Mouse (Mus musculus) gastrocnemius, postnatal 4 days (tissue): ENCODE measurements at regions not wholly inside any gene's neighbourhood (a gene's known extent, or its start where the extent isn't known, plus 50 kb on each side); places are given as distances from the start of the nearest gene placed in this dataset.

Experiments used
- DNase-seq, 2 experiments: peaks; one replicate each; pipeline ENCODE4 v3.0.0; 2021 to 2022; ENCODE audit warnings: low spot score in 2 of 2, mixed read lengths in 2 of 2

DNA sequence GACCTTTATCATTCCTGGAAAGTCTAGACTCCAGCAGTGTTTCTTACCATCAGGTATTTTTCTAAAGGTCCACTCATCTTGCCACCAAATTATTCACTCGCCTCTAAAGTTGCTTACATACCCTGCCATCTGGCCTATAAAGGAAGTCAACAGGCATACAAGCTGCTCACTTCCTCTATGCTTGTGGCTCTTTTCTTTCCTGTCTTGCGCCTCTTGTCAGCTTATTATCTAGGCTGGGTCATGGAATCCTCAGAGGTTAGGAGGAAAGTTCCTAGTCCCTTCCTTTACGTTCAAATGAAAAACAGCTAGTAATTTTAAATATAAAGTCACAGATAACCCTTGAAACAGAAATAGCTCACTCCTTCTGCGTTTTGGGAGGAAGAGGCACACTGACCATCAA is 97.9 kb downstream of the Lipi start:
- DNase-seq: no peak

DNA sequence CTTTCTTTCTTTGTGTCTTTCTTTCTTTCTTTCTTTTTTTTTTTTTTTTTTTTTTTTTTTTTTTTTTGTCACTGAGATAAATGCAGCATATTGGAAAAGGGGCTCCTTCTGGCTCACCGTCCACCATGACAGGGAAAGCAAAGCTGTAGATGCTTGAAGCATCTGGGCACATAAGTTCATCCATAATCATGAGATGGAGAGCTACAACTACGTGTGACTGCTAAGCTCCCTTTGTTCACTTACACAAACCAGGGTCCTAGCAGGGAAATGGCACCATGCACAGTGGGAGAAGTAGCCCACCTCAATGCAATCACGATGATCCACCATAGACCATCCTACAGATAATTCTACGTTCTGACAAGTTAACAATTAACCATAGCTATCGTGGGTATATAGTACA is 102.0 kb downstream of the Lipi start:
- DNase-seq: no peak

DNA sequence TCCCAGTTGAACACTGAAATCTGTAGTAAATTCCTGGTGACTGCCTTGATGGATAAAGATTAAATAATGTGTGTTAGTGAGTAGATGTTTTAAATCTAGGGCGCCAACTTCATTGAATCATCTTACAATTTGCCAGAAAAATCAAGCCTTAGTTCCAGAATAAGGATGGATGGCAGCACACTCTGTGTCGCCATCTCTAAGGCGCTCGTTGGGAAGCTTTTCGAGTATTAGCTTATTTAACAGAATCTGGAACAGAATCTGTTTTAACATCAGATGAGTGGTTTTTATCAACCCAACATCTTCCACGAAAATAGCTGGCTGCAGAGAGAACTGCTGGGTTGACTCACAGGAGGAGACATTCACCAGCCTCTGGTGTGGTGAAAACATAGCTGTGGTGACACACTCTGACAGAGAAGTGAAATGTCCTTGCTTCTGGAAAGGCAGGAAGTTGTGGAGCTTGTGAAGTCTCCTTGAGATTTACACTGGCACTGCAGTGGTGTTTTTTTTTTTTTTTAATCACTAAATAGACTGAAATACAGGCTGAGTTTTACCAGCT is 120.4 kb downstream of the Lipi start:
- no peak for DNase-seq

DNA sequence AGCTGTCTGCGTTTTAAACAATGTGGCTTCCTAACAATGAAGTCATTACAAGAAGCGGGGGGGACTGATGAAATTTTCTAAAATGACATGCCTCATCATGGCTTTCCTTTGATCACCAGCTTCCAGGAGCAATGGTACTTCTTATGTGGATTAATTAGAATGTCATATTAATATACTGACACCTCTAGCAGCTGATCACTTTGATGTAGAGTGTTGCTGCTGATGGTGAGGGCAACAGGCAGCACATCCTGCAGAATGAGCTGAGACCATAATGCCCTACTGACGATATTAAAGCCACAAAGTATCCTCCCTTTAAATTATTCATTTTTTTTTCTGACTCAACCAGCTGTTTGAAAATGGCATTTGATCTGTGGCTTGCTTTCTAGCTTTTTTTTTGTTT is 123.7 kb downstream of the Lipi start:
- no peak for DNase-seq

DNA sequence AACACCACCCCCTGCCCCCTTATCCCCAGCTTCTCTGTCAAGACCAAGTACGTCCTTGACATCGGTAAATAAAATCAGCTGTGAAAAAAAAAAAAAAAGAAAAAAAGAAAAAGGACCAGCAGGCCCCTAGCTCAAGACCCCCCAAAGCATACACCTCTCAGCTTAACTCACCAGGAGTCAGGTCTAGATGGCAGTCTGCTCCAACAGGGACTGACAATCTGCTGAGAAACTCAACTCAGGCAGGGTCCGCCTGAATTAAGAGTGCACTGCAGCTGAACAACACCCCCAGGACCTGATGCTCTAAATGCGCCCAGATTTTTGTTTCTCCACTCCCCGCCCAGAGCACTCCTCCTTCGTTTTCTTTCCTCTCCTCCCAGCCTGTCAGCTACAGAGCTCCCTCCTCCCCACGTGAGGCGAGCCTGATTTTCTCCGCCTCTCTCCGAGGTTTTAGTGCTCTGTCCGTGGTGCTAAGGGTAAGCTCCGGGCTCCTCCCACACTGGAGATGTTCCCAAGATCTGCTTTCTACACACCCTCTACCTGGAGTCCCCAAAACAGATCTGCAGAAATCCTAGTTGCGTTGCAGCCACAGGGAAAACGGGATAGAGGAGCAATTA is 138.9 kb downstream of the Lipi start:
- DNase-seq: peak in 1 of 2 experiments; percentile 7

DNA sequence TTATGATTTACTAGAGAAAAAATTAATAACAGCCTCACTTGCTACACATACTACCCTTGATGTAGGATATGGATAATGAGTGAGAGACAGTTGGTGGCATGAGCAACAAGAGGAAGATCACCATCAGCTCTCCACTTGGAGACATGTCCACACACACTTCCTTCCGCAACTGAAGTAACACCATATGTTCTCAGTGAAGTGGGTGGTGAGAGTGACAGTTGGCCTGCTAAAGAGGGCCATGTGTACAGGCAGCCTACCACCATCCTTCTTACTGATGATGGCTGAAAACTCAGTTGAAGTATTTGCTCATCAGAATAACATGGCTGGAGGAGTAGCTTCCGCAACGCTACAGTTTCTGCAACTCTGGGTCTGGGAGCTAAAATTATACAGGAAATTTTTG is 146.6 kb downstream of the Lipi start:
- DNase-seq: no peak

DNA sequence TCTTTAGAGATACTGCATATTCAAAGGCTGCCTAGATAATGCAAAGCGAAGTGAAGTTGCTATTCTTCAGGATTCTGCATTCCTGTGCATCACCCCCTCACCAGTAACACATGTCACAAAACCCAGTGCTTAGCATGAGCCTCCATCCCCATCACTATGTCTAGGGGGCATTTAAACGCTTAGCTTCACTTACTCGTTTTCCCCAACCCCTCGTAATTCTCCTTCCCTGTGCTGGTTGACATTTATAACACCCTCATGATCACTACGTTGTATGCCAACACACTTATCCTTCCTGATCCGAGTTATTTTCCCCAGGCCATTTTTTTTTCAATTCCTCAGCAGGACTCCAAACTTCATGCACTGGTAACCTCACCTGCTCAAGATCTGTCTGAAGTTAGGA is 152.6 kb downstream of the Lipi start:
- no peak for DNase-seq

DNA sequence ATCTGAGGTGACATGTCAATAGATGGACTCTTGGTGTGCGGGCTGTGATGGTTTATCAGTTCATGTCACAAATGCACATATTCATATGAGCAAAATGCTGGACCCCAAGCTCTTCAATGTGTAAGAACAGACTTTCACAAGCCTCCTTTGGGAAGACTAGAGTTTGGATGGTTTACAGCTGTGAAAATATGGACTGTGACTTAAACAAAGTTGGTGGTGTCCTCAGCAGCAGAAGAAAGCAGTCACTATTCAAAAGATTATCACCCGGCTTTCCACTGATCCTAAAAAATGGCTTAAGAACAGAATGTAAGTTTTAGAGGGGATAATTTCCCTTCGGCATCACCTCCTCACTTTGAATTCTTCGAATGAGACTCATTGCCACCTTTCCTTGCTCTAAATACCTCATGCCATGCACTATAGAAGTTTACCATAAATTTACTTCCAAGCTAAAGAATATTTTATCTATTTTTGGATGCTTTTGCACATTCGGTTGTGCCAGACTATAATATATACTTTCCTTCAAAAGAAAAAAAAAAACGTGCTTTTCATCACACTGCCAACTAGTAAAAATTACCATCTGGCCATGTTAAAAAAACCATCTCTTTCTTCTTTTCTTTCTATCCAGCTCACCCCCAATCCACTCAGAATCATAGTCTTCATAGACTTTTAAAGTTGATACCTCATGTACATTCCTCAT is 201.2 kb downstream of the Lipi start:
- no peak for DNase-seq

DNA sequence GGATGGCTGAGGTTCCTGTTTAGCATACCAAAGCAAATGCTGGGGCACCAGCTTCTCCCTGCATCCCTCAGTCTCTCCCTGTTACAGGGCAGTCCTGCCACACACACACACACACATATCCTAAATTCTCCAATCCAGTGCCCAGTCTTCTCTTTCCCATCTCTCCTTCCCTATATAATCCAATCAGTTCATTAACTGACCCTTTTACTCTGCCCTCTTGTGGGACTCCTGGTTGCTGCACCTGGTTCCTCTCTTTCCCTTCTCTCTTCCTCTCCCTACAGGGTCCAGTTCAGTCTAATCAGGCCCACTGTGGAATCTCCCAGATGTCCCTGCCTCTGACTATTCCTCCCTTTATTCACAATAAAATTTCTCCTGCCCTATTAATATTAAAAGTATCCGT is 204.7 kb downstream of the Lipi start:
- no peak for DNase-seq

DNA sequence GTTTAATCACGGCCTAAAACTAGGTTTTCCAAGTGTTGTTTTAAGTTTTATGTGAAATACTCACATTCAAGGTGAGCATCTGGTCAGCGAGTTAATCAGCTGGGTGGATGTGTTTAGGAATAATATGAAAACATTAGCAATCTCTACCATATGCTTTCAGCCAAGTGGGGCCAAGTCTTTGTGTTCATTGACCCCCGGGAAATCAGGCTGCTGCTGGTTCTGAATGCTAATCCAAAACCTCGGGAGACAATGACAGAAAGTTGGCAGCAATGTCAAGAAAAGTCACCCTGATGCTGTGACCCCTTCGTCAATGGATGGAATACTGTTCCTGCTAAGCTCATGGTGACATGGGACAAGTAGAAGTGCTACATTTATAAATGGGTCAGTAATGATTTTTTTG is 216.2 kb downstream of the Lipi start:
- no peak for DNase-seq

DNA sequence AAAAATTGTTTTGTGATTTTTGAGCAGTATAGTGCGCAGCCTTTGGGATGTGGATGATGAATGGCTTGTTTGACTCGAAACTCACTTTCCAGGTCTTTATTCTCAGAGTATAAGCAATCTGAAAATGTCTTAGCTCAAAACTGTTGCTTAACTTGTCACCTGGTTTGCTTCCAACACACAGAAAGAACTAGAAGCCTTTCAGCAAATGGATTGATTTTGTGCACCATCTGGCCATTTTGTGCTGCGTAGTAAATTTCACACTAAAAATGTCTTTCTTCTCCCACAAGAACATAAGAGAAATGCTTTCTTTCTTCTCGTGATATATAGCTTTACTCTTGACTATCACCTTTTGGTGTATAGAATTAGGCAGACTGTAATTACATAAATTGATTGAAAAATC is 219.1 kb downstream of the Lipi start:
- no peak for DNase-seq

DNA sequence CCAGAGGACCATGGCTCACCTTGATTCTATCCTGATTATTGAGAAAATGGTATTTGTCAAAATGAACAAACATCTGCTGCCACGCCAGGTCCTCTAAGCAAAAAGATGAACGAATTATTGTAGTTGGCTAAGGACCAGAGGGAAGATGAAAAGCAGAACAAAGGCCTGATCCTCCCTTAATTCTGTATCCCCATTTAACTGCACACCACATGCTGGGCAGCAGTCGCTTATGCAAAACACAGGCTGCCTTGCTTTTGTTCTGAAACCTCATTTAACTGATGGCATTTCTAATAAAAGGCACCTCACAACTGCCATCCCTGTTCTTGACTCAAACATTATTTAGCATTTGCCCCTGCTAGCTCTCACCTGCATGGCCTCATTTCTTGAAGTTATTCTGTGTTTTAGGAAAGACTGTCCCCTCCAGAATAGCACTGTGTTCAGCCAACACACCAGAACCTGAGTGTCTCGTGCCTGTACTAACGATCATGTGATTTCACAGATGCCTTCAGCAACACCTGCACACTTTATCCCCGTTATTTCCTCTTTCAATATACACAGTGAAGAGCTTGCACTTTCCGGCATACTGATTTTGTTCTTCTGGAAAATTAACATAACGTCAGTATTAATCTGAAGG is 220.4 kb downstream of the Lipi start:
- DNase-seq: no peak

DNA sequence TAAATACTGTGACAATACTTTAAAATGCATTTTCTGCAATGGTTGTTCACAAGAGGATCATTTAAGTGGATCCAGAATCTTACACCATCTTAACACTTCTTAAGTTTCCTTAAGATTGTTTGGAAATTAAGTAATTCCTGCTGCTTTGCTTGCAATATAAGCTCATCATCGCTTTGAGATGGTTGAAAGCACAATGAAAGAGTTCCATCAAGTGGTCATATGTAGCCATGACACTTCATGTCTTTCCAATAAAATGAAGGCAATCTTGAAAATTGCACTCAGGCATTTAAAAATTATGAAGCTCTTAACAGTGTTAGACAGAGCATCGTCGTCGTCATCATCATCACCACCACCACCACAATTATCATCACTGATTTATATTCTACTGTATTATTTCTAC is 223.8 kb downstream of the Lipi start:
- DNase-seq: no peak

DNA sequence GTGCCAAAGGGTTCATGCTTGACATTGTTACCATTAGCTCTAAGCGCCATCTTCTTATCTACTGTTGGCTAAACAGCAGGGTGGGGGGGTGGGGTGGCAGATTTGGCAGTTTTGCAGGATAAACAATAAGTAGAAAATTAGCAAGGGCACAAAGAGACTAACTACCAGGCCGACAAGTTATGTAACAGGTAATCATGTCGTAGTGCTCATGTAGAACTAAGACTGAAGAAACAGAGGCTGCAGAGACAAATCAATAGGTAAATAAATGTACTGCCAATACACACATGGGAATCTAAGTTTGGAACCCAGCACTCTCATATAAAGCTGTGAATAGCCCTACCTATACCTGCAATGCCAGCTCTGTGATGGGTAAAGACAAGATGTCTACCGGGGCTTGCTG is 225.1 kb downstream of the Lipi start:
- no peak for DNase-seq

DNA sequence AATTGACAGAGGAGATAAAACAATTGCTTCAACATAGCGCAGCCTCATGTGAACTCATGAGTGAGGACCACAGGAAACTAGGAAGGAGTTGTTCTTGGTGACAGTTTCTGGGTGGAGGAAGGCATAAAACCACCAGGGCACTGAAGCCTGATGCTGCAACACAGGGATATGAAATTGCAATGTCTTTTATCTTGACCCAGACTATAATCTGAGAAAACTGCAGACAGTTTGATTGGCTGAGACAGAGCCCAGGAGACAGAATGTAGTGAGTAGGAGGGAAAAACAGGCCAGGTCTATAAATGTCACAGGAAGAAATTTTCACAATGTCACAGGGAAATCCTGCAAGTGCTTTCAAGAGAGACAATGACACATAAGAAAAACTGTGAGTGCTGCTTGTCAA is 232.5 kb downstream of the Lipi start:
- DNase-seq: no peak

DNA sequence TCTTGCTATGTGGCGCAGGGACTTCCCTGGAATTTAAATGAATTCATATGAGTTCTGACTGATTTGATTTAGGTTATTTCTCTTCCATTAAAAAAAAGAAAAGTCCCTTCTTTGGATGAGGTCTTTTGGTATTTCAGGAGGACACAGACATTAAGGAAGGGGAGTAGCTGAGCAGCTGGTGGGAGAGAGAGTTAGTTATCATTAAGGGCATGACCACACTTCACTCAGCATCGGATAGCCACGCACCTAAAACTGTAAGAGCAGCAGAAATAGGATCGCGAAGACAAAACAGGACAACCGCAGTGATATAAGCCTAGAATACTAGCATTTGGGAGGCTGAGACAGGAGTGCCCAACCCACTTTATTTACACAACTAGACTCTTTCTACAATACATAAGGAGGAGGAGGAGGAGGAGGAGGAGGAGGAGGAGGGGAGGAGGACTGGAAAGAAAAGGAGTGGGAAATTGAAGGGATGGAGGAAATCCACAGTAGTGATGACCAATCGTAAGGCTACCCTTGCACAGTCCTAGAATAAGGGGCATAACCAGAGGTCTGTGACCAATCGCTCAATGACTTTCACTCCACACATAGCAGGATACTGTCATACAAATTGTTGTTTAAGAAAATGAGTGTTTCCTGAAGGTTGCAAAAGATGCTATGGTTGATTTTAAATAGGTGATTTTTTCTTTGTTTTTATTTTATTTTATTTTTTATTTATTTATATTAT is 241.5 kb downstream of the Lipi start:
- DNase-seq: no peak

DNA sequence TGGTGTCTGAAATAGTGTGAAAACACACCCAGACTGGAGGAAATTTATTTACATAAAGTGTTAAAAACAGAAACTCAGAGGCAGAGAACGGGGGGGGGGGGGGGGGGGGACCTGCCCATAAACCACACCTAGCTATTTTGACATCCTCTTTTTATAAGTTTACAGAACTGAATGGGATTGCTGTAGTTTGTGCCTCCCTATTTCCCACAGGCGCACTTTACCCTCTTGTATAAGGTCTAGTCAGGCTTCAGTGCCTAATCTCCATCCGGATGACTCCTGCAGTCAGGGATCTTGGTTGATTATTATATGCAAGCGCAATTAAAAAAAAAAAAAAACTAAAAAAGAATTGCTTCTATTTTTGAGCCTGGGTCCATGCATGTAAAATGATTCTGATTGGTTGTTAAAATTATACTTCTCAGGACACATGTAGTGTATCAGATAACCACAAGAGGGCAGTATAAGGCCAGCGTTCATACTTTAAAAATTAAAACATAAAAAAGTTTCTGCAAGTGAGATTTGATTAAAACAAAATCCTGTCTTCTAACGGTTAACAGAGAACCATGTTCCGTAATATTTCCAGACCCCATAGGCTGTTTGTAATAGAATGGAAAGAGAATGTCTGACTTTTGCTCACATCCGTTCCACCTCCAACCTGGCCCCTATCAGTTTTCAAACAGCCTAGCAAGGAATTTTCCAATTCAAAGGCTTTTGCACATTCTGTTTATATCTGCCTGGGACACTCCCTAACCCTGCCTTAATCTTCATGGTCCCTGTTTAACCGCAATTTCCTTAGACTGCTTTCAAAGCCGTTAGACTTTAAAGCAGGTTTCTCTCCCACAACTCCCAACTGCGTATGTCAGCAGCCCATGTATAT is 242.6 kb downstream of the Lipi start:
- DNase-seq: no peak

DNA sequence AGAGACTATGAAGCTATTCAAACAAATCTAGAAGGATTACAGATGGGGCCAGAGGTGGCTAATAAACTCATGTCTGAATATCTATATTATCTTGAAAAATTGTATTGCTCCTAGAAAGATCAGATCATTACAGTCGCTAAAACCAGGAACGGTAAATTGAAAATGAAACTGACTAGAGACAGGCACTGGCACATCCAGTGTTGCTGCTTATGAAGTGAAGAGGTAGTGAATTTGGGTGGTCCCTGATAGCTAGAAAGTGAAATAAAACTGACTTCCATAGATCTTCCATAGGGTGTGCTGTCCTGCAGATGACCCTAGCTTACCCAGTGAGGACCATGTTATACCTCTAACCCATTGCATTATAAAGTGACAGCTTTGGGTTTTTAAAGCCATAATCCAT is 251.6 kb downstream of the Lipi start:
- DNase-seq: no peak

DNA sequence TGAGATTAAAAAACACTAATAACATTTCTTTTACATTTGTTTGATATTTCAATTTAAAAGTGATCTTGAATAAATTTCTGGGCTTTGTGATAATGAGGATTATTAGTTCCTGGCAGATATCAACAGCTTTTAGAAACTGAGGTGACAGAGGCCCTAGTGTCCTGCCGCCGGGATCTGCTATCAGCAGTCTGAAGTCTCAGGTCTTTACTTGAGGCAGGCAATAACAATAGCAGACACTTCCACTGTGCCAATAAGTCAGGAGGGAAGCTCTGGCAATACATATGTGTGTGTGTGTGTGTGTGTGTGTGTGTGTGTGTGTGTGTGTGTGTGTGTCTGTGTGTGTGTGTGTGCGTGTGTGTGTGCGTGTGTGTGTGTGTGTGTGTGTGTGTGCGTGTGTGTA is 252.1 kb downstream of the Lipi start:
- DNase-seq: no peak

DNA sequence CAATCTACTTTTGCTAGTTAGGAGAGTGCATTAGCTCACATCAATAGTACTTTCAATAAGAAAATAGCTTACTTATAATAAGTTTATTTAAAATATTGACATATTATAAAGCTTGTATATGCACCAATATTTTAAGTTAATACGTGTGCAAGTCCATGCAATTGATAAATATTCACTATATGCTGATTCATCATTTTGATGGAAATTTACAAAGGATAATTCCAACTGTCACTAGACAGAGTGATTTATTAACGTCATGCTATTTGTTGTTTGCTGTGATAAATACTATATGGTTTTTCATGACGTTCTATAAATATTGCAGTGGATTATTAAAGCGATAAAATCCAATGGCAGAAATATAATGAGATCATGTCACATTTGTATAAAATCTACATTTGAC is 253.0 kb downstream of the Lipi start:
- DNase-seq: no peak

DNA sequence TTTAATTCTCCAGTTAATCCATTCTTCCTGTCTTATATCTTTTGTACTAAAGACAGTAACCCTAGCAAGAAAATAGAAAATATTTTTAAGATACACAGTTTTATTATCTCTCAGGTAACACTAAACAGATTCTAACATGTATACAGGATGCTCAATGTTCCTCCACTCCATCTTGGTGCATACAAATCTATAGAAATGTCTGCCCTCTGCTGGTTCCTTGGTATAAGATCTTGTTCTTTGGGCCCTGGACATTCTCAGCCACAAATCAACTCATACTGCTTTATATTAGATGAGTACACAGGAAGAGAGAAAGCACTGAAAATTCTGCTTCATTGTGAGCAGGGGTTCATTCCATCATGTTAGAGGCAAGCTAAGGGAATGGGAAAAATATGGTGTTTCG is 260.6 kb downstream of the Lipi start:
- DNase-seq: no peak
